28 mouse cellular contexts compared by ENCODE assay signal in genomic region chr8:45876397-45876796, GRCm38 (mm10). TPM values are rescaled to one million over a fixed set of nuclear protein-coding genes. Genes with fewer than 3 reads are reported as not detected.
DNase-seq lines count a peak whose midpoint lies in the region; ATAC-seq and TF ChIP-seq lines count a peak whose summit lies in the region.
"Had no signal": no experiment of that assay in that cellular context is flagged by ENCODE, and none has a peak within 500 bp of the region (broad histone marks: within the 10 kb centered on the region; RNA-seq: fewer than 3 reads in every experiment).

No protein-coding gene starts in this region.

- no peaks in the 10 kb centered on the region for H3K27me3 ChIP-seq in embryonic facial prominence, embryonic 13.5 days
- H3K27me3 ChIP-seq in embryonic facial prominence, embryonic 10.5 days (replicated peaks; ENCODE audit: low read depth, poor library complexity, severe bottlenecking): no peaks in the 10 kb centered on the region
- H3K27me3 ChIP-seq in heart, embryonic 15.5 days: no peaks in the 10 kb centered on the region
- no peaks in the 10 kb centered on the region for H3K27me3 ChIP-seq in midbrain, embryonic 15.5 days (replicated peaks)
- H3K27me3 ChIP-seq: limb, embryonic 13.5 days; liver, embryonic 12.5 days; neural tube, embryonic 15.5 days had no signal

- DNase-seq in embryonic facial prominence, embryonic 10.5 days (ENCODE audit: low spot score): no peak
- no peak for DNase-seq in heart, postnatal 25 days (ENCODE audit: low spot score)
- peak; percentile 24 for DNase-seq in brain, embryonic 14.5 days (ENCODE audit: low read depth)
- no peak for DNase-seq in embryo, embryonic 10.5 days (ENCODE audit: low spot score)
- DNase-seq in cerebellum, postnatal 14 days: no peak
- DNase-seq: adrenal gland, postnatal 14 days; cerebellum, adult 9-10 months; heart, postnatal 14 days; kidney, adult 18-20 months; kidney, postnatal 4 days; lung, adult 2 months; lung, postnatal 4 days; right cerebral cortex, adult 18-20 months; right cerebral cortex, postnatal 4 days had no signal

- intact Hi-C loops in heart, postnatal 25 days (cut with DNase I): no loop called here

- no peak overlapping the region for H3K9ac ChIP-seq in embryonic facial prominence, embryonic 13.5 days
- H3K9ac ChIP-seq in heart, embryonic 15.5 days: no peak overlapping the region
- H3K9ac ChIP-seq in midbrain, embryonic 15.5 days: no peak overlapping the region
- H3K9ac ChIP-seq: hindbrain, embryonic 14.5 days; limb, embryonic 13.5 days; liver, embryonic 12.5 days; neural tube, embryonic 15.5 days had no signal

- peaks cover 14% of the 10 kb centered on the region for H3K4me1 ChIP-seq in embryonic facial prominence, embryonic 13.5 days
- peaks cover 16% of the 10 kb centered on the region for H3K4me1 ChIP-seq in embryonic facial prominence, embryonic 10.5 days
- H3K4me1 ChIP-seq in heart, embryonic 15.5 days (replicated peaks): peaks cover 20% of the 10 kb centered on the region
- peaks cover 11% of the 10 kb centered on the region for H3K4me1 ChIP-seq in midbrain, embryonic 15.5 days
- H3K4me1 ChIP-seq: liver, embryonic 12.5 days had no signal

- no peaks in the 10 kb centered on the region for H3K36me3 ChIP-seq in embryonic facial prominence, embryonic 13.5 days
- H3K36me3 ChIP-seq in embryonic facial prominence, embryonic 10.5 days (replicated peaks): no peaks in the 10 kb centered on the region
- no peaks in the 10 kb centered on the region for H3K36me3 ChIP-seq in heart, embryonic 15.5 days
- H3K36me3 ChIP-seq in midbrain, embryonic 15.5 days (replicated peaks): no peaks in the 10 kb centered on the region
- H3K36me3 ChIP-seq: limb, embryonic 13.5 days; liver, embryonic 12.5 days; neural tube, embryonic 15.5 days had no signal

- no peak overlapping the region for H3K4me2 ChIP-seq in embryonic facial prominence, embryonic 13.5 days
- no peak overlapping the region for H3K4me2 ChIP-seq in heart, embryonic 15.5 days
- no peak overlapping the region for H3K4me2 ChIP-seq in midbrain, embryonic 15.5 days
- H3K4me2 ChIP-seq: heart, embryonic 11.5 days; hindbrain, embryonic 14.5 days; limb, embryonic 13.5 days; liver, embryonic 12.5 days; neural tube, embryonic 15.5 days had no signal

- TF ChIP-seq POLR2A in brain, embryonic 14.5 days (IDR thresholded peaks at IDR 0.05; ENCODE audit: borderline replicate concordance, extremely low read depth, insufficient read depth, insufficient read length, poor library complexity, severe bottlenecking): no peak

- no peaks in the 10 kb centered on the region for H3K9me3 ChIP-seq in embryonic facial prominence, embryonic 13.5 days
- no peaks in the 10 kb centered on the region for H3K9me3 ChIP-seq in embryonic facial prominence, embryonic 10.5 days
- no peaks in the 10 kb centered on the region for H3K9me3 ChIP-seq in heart, embryonic 15.5 days (replicated peaks)
- H3K9me3 ChIP-seq in midbrain, embryonic 15.5 days: no peaks in the 10 kb centered on the region
- H3K9me3 ChIP-seq: liver, embryonic 12.5 days had no signal

- no peak for ATAC-seq in embryonic facial prominence, embryonic 13.5 days (ENCODE audit: insufficient number of reproducible peaks, insufficient read depth, low FRiP score, low TSS enrichment, low read depth)
- ATAC-seq in heart, embryonic 15.5 days (replicated peaks; ENCODE audit: insufficient number of reproducible peaks, insufficient read depth, low FRiP score, low read depth): no peak
- peak; percentile 24; the same call in 1 of the 2 replicates for ATAC-seq in midbrain, embryonic 15.5 days (replicated peaks)
- ATAC-seq: inflammation-experienced regulatory T-cells, adult 6 months; liver, embryonic 12.5 days had no signal

- H3K27ac ChIP-seq in embryonic facial prominence, embryonic 13.5 days: peak overlapping the region; percentile 55; the same call in 1 of the 2 replicates
- no peak overlapping the region for H3K27ac ChIP-seq in embryonic facial prominence, embryonic 10.5 days (replicated peaks)
- 0 out of 2 replicates have a peak overlapping the region, but pooled peaks have one; percentile 87 for H3K27ac ChIP-seq in heart, embryonic 15.5 days
- no peak overlapping the region for H3K27ac ChIP-seq in midbrain, embryonic 15.5 days
- H3K27ac ChIP-seq: limb, embryonic 13.5 days; liver, embryonic 12.5 days had no signal

- no peak for TF ChIP-seq CTCF in brain, embryonic 14.5 days (IDR thresholded peaks at IDR 0.05; ENCODE audit: borderline replicate concordance, extremely low read depth, insufficient read depth, insufficient read length)

- H3K4me3 ChIP-seq in embryonic facial prominence, embryonic 13.5 days: no peak overlapping the region
- no peak overlapping the region for H3K4me3 ChIP-seq in embryonic facial prominence, embryonic 10.5 days
- H3K4me3 ChIP-seq in heart, embryonic 15.5 days: no peak overlapping the region
- H3K4me3 ChIP-seq in midbrain, embryonic 15.5 days: no peak overlapping the region
- H3K4me3 ChIP-seq: limb, embryonic 13.5 days; liver, embryonic 12.5 days; neural tube, embryonic 15.5 days had no signal

- 79% methylated on average over 5 of the region's 5 CpGs for WGBS in embryonic facial prominence, embryonic 13.5 days
- 85% methylated on average over 5 of the region's 5 CpGs for WGBS in embryonic facial prominence, embryonic 10.5 days
- WGBS in heart, embryonic 15.5 days: 85% methylated on average over 5 of the region's 5 CpGs
- 46% methylated on average over 5 of the region's 5 CpGs for WGBS in midbrain, embryonic 15.5 days

RNA-seq across cellular contexts. Expression of gene Pdlim3, which starts 8.9 kb away (rescaled TPM):
- polyA plus RNA-seq in embryonic facial prominence, embryonic 13.5 days (2015; fragmentation: Nextera tagmentation; extraction: Ambion mirVana): 15.9 and 18.2 TPM in 2 replicates
- polyA plus RNA-seq in embryonic facial prominence, embryonic 10.5 days (2016; fragmentation: Nextera tagmentation; extraction: Ambion mirVana): 5.9 and 6.3 TPM in 2 replicates
- polyA plus RNA-seq in heart, embryonic 15.5 days (2015; fragmentation: Nextera tagmentation; extraction: Ambion mirVana): 148 and 174 TPM in 2 replicates
- 10 to 100 TPM; 27.1 to 35.6 TPM for total RNA-seq in heart, postnatal 25 days (2021)
- polyA plus RNA-seq in brain, embryonic 14.5 days (2012; rRNA removed): 13.0 and 14.8 TPM in 2 replicates
- polyA plus RNA-seq in midbrain, embryonic 15.5 days (2015; fragmentation: Nextera tagmentation; extraction: Ambion mirVana): 21.2 and 25.9 TPM in 2 replicates
- total RNA-seq: common myeloid progenitor, adult 5-6 weeks; granulocyte monocyte progenitor cell, adult 5-6 weeks had no signal
- polyA plus RNA-seq: inflammation-experienced regulatory T-cells, adult 6 months had no signal

RNA-seq across cellular contexts. Expression of gene Ccdc110, which starts 58.0 kb away (rescaled TPM):
- polyA plus RNA-seq in embryonic facial prominence, embryonic 13.5 days (2015; fragmentation: Nextera tagmentation; extraction: Ambion mirVana): not detected in 2 replicates
- 0.08 TPM in 1 of 2 replicates, not detected in the other for polyA plus RNA-seq in embryonic facial prominence, embryonic 10.5 days (2016; fragmentation: Nextera tagmentation; extraction: Ambion mirVana)
- polyA plus RNA-seq in heart, embryonic 15.5 days (2015; fragmentation: Nextera tagmentation; extraction: Ambion mirVana): not detected in 2 replicates
- not detected for total RNA-seq in heart, postnatal 25 days (2021)
- 0.09 and 0.11 TPM in 2 replicates for polyA plus RNA-seq in brain, embryonic 14.5 days (2012; rRNA removed)
- polyA plus RNA-seq in midbrain, embryonic 15.5 days (2015; fragmentation: Nextera tagmentation; extraction: Ambion mirVana): 0.12 and 0.29 TPM in 2 replicates
- total RNA-seq: adrenal gland, postnatal 14 days; common myeloid progenitor, adult 5-6 weeks; granulocyte monocyte progenitor cell, adult 5-6 weeks; heart, postnatal 14 days had no signal
- polyA plus RNA-seq: hindbrain, embryonic 14.5 days; inflammation-experienced regulatory T-cells, adult 6 months; kidney, embryonic 16.5 days; liver, embryonic 12.5 days; stomach, embryonic 14.5 days; thymus, postnatal 0 days had no signal

Comparison
In these comparisons a context has a peak if more than half of its experiments do, and no peak if none do; other contexts are left out.
1. H3K27ac ChIP-seq: peak in embryonic facial prominence, embryonic 13.5 days (single experiment) and heart, embryonic 15.5 days (single experiment); none in embryonic facial prominence, embryonic 10.5 days (single experiment) and midbrain, embryonic 15.5 days (single experiment).